Mouse (Mus musculus) adrenal gland, adult 2 months (tissue): ENCODE results near the gene Gm614. TPM values are rescaled to one million over a fixed set of nuclear protein-coding genes. Genes with fewer than 3 reads are reported as not detected.
A peak's percentile ranks its signal among the peaks of the same experiment; 100 is the strongest.

Experiments used
- DNase-seq: peaks from one replicate; pipeline ENCODE4 v3.0.0; 2021
- polyA plus RNA-seq: library from polyadenylated mRNA; depleted of rRNA; stranded (reverse); fragments of >200 nt; gene quantifications from 2 replicates; pipeline ENCODE4 v1.2.3, GENCODE M21; 2012; rRNA removed
- total RNA-seq, 2 experiments: library from RNA; stranded (reverse); gene quantifications; 2 replicates each; pipeline ENCODE4 v1.2.3; 2021

Gm614 gene
- total and polyA plus RNA-seq, 3 experiments, result not detected

DNA sequence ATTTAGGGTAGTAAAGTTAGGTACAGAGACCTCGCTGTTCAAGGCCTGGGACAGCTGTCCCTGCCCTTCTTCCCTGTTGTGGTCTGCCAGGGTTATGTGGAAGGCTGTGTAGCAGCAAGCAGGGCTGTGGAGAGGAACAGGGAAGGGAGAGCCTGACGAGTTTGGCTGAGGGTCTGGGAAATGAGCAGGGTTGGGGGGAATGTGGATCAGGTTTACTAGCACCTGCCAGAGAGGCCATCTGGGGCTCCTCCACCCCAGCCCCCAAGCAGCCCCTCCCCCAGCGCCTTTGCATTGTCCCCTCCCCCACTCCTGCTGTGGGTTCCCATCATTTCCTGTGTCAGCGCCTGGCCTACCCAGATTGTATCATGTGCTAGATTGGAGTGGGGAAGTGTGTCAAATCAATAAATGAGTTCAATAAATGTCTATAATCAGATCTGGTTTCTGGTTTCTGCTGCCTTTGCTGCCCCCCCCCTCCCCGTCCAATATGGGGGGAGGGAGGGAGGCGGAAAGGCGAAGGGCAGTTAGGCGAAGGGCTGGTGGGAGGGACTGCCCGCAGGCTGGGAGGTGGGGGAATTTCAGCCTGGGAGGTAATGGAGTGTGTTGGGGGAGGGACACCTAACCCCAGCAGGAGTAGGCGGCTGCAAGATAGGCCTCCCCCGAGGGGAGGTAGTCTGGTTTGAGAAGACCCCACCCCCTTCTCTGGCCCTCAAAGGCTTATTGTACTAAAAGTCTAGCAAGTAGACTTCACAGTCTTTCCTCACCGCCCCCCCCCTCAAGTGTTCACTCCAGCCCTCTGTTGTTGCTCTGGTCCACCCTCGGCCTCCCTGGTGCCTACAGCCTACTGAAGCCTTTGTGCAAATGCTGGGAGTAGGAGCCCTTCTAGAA lies 3.1 kb downstream of the Gm614 start:
- no peak for DNase-seq

GRCm38 (mm10) chrX:101256603-101257002 lies 7.2 kb downstream of the Gm614 start:
- DNase-seq, result no peak

DNA sequence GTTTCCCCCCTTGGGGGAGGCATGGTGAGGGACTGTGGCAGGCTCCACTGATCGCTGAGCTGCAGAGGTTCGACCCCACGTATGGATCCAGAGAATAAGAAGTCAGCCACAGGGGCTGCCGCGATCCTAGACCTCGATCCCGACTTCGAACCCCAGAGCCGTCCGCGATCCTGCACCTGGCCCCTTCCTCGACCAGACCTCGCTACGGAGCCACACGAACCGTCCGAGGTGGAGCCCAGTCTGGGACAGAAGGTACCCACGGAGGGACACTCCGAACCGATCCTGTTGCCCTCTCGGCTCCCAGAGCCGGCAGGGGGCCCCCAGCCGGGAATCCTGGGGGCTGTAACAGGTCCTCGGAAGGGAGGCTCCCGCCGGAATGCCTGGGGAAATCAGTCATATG lies 9.1 kb downstream of the Gm614 start:
- peak; percentile 18 for DNase-seq

- peak; percentile 91 for DNase-seq
Observed at GRCm38 (mm10) chrX:101253952-101254729, 9.7 kb downstream of the Gm614 start, which contains the start of gene Foxo4. Gene Foxo4 (plus strand): TSS chrX:101254528.

GRCm38 (mm10) chrX:101245011-101245410 lies 18.8 kb downstream of the Gm614 start:
- no peak for DNase-seq

DNA sequence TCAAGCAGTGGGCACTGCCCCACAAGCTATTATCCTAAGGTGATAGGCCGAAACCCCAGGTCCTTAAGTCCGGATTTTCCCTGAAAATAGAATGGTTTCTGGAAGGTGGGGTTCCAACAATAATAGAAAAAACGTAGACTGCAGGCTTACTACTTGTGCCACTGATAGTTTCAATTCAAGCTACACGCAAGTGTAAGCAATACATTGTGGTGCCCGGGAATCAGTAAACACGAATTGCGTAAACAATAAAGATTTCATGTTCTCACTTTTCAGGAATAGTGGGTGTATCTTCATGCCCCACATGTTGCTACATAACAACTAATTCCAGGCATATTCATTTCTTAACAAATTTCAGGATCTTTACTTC lies 41.0 kb downstream of the Gm614 start:
- DNase-seq, result no peak

- peak; percentile 91 for DNase-seq
Observed at GRCm38 (mm10) chrX:101221834-101222795, 41.7 kb downstream of the Gm614 start, which contains the start of gene Snx12. Gene Snx12 (minus strand): TSS chrX:101222563.

Other genes starting within 250 kb of the Gm614 start
- gene Tex11, start 204.3 kb downstream of the Gm614 start, total RNA-seq, result under 1 TPM; 0.10 to 0.12 TPM
- gene Tex11, start 204.3 kb downstream of the Gm614 start, polyA plus RNA-seq, result not detected in 2 replicates
- gene Slc7a3, start 178.0 kb downstream of the Gm614 start, total RNA-seq, result under 1 TPM; 0.55 to 0.95 TPM
- 1.0 and 1.8 TPM in 2 replicates for gene Slc7a3, start 178.0 kb downstream of the Gm614 start, polyA plus RNA-seq
- gene Snx12, start 41.4 kb downstream of the Gm614 start, total RNA-seq, result 10 to 100 TPM; 58.8 to 58.9 TPM
- gene Snx12, start 41.4 kb downstream of the Gm614 start, polyA plus RNA-seq, result 18.0 and 18.3 TPM in 2 replicates
- 10 to 100 TPM; 25.6 to 32.9 TPM for gene Foxo4, start 9.5 kb downstream of the Gm614 start, total RNA-seq
- gene Foxo4, start 9.5 kb downstream of the Gm614 start, polyA plus RNA-seq, result 39.0 and 42.5 TPM in 2 replicates
- 1 to 10 TPM; 5.9 to 8.4 TPM for gene Il2rg, start 4.3 kb upstream of the Gm614 start, total RNA-seq
- gene Il2rg, start 4.3 kb upstream of the Gm614 start, polyA plus RNA-seq, result 3.7 TPM in 2 replicates
- gene Gm20489, start 5.0 kb upstream of the Gm614 start, total RNA-seq, result not detected
- not detected in 2 replicates for gene Gm20489, start 5.0 kb upstream of the Gm614 start, polyA plus RNA-seq
- gene Med12, start 10.0 kb upstream of the Gm614 start, total RNA-seq, result 10 to 100 TPM; 30.2 to 36.4 TPM
- 132 and 157 TPM in 2 replicates for gene Med12, start 10.0 kb upstream of the Gm614 start, polyA plus RNA-seq
- gene Nlgn3, start 35.2 kb upstream of the Gm614 start, total RNA-seq, result 10 to 100 TPM in 1 of 2 experiments, 1 to 10 TPM in 1; 5.2 to 28.2 TPM
- gene Nlgn3, start 35.2 kb upstream of the Gm614 start, polyA plus RNA-seq, result 2.8 and 3.9 TPM in 2 replicates
- 1 to 10 TPM in 1 of 2 experiments, not detected in 1; 2.7 TPM for gene Gjb1, start 112.4 kb upstream of the Gm614 start, total RNA-seq
- gene Gjb1, start 112.4 kb upstream of the Gm614 start, polyA plus RNA-seq, result 0.11 and 0.84 TPM in 2 replicates
- 10 to 100 TPM; 60.1 to 60.8 TPM for gene Zmym3, start 156.9 kb upstream of the Gm614 start, total RNA-seq
- 56.8 and 65.1 TPM in 2 replicates for gene Zmym3, start 156.9 kb upstream of the Gm614 start, polyA plus RNA-seq
- gene Nono, start 165.3 kb upstream of the Gm614 start, total RNA-seq, result 100 to 1,000 TPM; 208 to 263 TPM
- gene Nono, start 165.3 kb upstream of the Gm614 start, polyA plus RNA-seq, result 31.1 and 46.6 TPM in 2 replicates
- gene Itgb1bp2, start 185.1 kb upstream of the Gm614 start, total RNA-seq, result under 1 TPM; 0.43 to 0.73 TPM
- 0.10 TPM in 1 of 2 replicates, not detected in the other for gene Itgb1bp2, start 185.1 kb upstream of the Gm614 start, polyA plus RNA-seq